Mouse (Mus musculus) midbrain, embryonic 10.5 days (tissue): ENCODE measurements around the gene Tmem60. TPM values are rescaled to one million over a fixed set of nuclear protein-coding genes. Genes with fewer than 3 reads are reported as not detected.

Experiments
- DNase-seq: peaks from one replicate; pipeline ENCODE4 v3.0.0-alpha.2; 2017; ENCODE audit warnings: low spot score
- H3K27ac ChIP-seq: fragments of 300-500 bp; sonication (generic); replicated peaks from 2 replicates; pipeline ENCODE4 v1.5.1; 2016; ENCODE audit warnings: mild to moderate bottlenecking
- H3K27me3 ChIP-seq: fragments of 300-500 bp; sonication (generic); 2 replicates; pipeline ENCODE4 v1.6.1; 2016; ENCODE audit warnings: low read depth, mild to moderate bottlenecking; ENCODE audit not compliant: poor library complexity, severe bottlenecking
- H3K36me3 ChIP-seq: fragments of 300-500 bp; sonication (generic); 2 replicates; pipeline ENCODE4 v1.6.1; 2016; ENCODE audit warnings: mild to moderate bottlenecking, moderate library complexity
- H3K4me1 ChIP-seq: fragments of 300-500 bp; sonication (generic); 2 replicates; pipeline ENCODE4 v1.6.1; 2016
- H3K4me3 ChIP-seq: fragments of 300-500 bp; sonication (generic); 2 replicates; pipeline ENCODE4 v1.5.1; 2016; ENCODE audit warnings: mild to moderate bottlenecking, moderate library complexity
- H3K9me3 ChIP-seq: fragments of 300-500 bp; sonication (generic); replicated peaks from 2 replicates; pipeline ENCODE4 v1.6.1; 2016; ENCODE audit warnings: mild to moderate bottlenecking
- WGBS: fragments of 180-500 bp; shearing (Covaris S2); methylation state at CpG from one replicate; pipeline ENCODE4 v1.1.7; 2016; 5-methylcytosine and 5-hydroxymethylcytosine counted together
- polyA plus RNA-seq: library from polyadenylated mRNA; unstranded; fragments of >200 nt; fragmentation: Nextera tagmentation; extraction: Ambion mirVana; gene quantifications from 2 replicates; pipeline ENCODE4 v1.2.1, GENCODE M21; 2016

Gene Tmem60
- polyA plus RNA-seq, 1 experiment from 2014 or later: 63.6 TPM

DNA sequence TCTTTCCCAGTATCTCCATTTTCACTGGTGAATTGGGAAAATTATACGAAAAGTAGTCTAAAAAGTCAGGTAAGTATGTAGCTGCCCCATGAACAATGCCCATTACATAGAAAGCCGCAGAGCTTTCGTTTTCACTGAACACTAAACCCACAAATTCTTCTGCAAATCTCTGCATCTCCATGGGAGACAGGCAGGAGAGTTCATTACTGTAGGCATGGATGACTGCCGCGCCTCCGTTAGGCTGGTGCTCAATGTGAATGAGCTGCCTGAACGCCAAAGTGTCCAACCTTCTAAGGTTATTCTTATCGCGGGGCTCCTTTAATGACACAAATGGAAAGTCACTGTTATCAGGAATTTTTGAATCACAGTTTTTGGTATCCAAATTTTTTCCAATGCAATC lies 37.6 kb downstream of the Tmem60 start:
- DNase-seq: no peak
- Histone ChIP-seq H3K27me3 (no peaks in the 10 kb centered on the region), H3K27ac (no peak overlapping the region), H3K4me1 (0 out of 2 replicates have a peak, but pooled peaks cover 3% of the 10 kb centered on the region), H3K4me3 (no peak overlapping the region), H3K36me3 (peaks cover 13% of the 10 kb centered on the region), H3K9me3 (no peaks in the 10 kb centered on the region)
- 87% methylated on average over 9 of the region's 9 CpGs for WGBS

DNA sequence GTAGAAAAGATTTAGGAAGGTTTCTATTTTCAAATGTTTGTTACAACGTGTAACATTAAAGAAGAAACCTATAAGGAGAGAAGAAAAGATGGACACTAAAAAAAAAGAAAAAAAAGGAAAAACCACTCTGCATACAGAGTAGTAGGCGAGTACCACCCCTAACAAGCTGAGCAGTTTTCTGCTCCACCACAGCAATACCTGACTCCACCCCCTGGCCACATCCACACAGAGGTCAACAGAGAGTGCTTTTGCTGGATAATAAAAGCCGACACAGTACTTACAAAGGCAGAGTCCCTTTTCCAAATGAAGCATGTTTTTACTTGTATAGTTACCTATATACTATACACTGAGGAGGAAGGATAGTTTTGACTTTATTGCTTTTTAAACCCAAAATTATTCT lies 42.6 kb downstream of the Tmem60 start:
- peaks cover 13% of the 10 kb centered on the region; the same call in 1 of the 2 replicates for H3K36me3 ChIP-seq
- H3K27me3 ChIP-seq: no peaks in the 10 kb centered on the region
- H3K4me3 ChIP-seq: no peak overlapping the region
- WGBS: 87% methylated on average over 3 of the region's 3 CpGs
- DNase-seq: no peak
- H3K9me3 ChIP-seq: no peaks in the 10 kb centered on the region
- H3K27ac ChIP-seq: no peak overlapping the region
- 0 out of 2 replicates have a peak, but pooled peaks cover 1% of the 10 kb centered on the region for H3K4me1 ChIP-seq

DNA sequence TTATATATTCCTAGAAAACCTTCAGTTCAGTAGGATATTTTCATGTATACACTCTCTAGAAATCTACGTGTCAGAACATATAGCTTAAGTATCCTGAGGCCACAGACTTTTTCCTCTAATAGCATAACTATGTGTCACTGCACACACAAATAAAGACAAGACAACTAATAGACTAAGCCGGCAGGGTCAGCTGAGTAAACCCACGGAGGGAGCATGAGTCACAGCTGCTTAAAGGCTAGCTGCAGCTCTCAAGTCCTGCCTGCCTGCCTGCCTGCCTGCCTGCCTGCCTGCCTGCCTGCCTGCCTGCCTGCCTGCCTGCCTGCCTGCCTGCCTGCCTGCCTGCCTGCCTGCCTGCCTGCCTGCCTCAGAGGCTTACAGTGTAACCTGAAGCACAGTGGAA lies 43.5 kb downstream of the Tmem60 start:
- no peaks in the 10 kb centered on the region for H3K9me3 ChIP-seq
- WGBS: 80% methylated on average over 3 of the region's 3 CpGs
- DNase-seq: no peak
- H3K4me1 ChIP-seq: no peaks in the 10 kb centered on the region
- H3K4me3 ChIP-seq: no peak overlapping the region
- H3K27me3 ChIP-seq: no peaks in the 10 kb centered on the region
- H3K36me3 ChIP-seq: peaks cover 13% of the 10 kb centered on the region; the same call in 1 of the 2 replicates
- H3K27ac ChIP-seq: no peak overlapping the region

DNA sequence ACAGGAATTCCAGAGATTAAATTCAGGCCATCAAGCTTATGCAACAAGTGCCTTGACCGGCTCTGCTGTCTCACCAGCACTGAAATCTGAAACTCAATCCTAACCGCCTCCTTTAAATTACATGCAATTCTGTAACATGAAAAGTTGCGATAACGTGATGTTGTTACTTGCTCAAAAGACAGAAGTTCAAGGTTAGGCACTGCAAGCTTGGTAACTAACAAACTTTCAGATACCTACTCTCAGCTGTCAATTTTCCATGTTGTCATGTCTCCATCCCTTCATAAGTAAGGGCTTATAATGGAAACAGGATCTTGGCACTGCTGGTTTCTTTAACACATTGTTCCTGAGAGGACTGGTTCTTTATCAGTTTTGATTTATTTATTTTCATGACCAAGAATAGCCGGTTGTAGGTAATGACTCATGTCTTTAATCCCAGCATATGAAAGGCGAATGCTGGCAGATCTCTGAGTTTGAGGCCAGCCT lies 47.7 kb downstream of the Tmem60 start:
- Histone ChIP-seq H3K27ac (no peak overlapping the region), H3K36me3 (0 out of 2 replicates have a peak, but pooled peaks cover 5% of the 10 kb centered on the region), H3K9me3 (no peaks in the 10 kb centered on the region), H3K4me1 (no peaks in the 10 kb centered on the region), H3K4me3 (no peak overlapping the region), H3K27me3 (no peaks in the 10 kb centered on the region)
- 91% methylated on average over 6 of the region's 6 CpGs for WGBS
- DNase-seq: no peak

DNA sequence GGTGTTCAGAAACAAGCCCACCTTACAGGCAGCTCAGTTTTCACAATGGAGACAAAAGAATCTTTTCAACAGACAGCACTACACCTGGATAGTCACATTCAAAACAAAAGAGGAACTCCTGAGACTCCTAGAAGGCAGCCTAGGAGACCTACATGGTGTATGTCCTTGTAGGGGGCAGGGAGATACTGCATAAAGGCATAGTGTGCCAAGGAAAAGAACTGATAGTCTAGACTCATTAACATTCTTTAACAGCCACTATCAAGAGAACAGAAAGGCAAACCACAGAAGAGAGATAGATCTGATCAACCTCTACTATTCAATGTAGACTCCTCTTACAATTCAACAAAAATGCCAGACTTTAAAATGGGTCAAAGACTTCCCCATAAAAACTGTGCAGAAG lies 48.4 kb downstream of the Tmem60 start:
- H3K4me1 ChIP-seq: no peaks in the 10 kb centered on the region
- no peak for DNase-seq

DNA sequence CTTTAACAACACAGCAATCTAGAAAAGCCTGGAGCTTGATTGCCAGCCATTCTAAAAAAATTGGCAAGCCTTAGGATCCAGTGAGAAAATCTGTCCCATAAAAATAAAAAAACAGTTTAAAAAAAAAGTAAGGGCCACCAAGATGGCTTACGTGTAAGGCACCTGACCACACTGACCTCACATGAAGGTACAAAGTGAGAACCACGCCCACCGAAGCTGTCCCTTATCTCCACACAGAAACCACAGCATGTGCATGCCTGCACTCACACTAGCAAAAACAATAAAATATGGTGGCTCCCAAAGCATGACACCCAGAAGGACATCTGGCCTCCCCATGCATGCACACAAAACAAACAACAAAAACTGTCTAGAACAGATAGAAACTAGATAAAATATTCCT lies 49.3 kb downstream of the Tmem60 start:
- no peak overlapping the region for H3K4me3 ChIP-seq
- no peak overlapping the region for H3K27ac ChIP-seq
- H3K36me3 ChIP-seq: no peaks in the 10 kb centered on the region
- H3K27me3 ChIP-seq: no peaks in the 10 kb centered on the region
- H3K9me3 ChIP-seq: no peaks in the 10 kb centered on the region
- H3K4me1 ChIP-seq: no peaks in the 10 kb centered on the region; the same call in 1 of the 2 replicates
- DNase-seq: no peak
- 86% methylated on average over 3 of the region's 3 CpGs for WGBS

More for the DNA sequence above, 48.4 kb downstream of the Tmem60 start:
- Histone ChIP-seq H3K27me3 (no peaks in the 10 kb centered on the region), H3K9me3 (no peaks in the 10 kb centered on the region), H3K4me3 (no peak overlapping the region), H3K27ac (no peak overlapping the region), H3K36me3 (0 out of 2 replicates have a peak, but pooled peaks cover 5% of the 10 kb centered on the region)

DNA sequence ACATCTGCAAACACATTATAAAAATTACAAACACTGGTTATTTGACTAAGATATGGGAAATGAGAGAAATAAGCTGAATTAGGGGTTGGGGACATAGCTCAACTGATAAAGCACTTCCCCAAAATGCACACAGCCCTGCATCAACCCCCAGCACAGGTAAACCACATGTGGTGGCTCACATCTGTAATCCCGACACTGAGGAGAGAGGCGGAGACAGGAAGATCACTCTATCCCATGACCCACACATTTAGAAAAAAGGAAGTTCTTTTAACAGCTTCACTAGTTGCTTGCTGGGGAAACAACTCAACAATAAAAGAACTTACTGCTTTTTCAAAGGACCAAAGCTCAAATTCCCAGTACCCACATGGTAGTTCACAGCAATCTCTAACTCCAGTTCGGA lies 50.6 kb downstream of the Tmem60 start:
- WGBS: 96% methylated on average over 3 of the region's 3 CpGs
- H3K27me3 ChIP-seq: no peaks in the 10 kb centered on the region
- H3K36me3 ChIP-seq: no peaks in the 10 kb centered on the region
- no peak overlapping the region for H3K4me3 ChIP-seq
- no peaks in the 10 kb centered on the region for H3K9me3 ChIP-seq
- H3K4me1 ChIP-seq: no peaks in the 10 kb centered on the region; the same call in 1 of the 2 replicates
- H3K27ac ChIP-seq: no peak overlapping the region
- no peak for DNase-seq

DNA sequence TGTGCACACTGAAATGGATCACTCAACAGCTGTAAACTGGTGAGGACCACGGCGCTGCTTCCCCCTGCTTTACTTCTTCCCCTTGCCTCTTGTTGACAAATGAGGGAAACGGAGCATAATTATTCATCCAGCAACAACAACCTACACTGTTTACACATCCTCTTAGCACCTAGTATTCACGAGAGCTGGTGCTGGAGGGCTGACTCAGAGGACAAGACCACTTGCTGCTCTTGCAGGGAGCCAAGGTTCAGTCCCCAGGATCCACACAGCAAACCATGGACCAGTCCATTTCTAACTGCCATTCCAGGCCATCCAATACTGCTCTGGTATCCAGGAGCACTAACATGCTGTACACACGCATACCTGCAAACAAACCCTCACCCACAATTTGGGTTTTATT lies 53.9 kb downstream of the Tmem60 start:
- H3K4me3 ChIP-seq: no peak overlapping the region
- peaks cover 6% of the 10 kb centered on the region; the same call in 1 of the 2 replicates for H3K36me3 ChIP-seq
- no peak for DNase-seq
- WGBS: 86% methylated on average over 5 of the region's 5 CpGs
- H3K27me3 ChIP-seq: no peaks in the 10 kb centered on the region
- H3K27ac ChIP-seq: no peak overlapping the region
- peaks cover 8% of the 10 kb centered on the region; the same call in 1 of the 2 replicates for H3K4me1 ChIP-seq
- H3K9me3 ChIP-seq: no peaks in the 10 kb centered on the region

Other genes starting within 250 kb of the Tmem60 start
- gene Phtf2, start 67 bp upstream of the Tmem60 start, polyA plus RNA-seq: 18.1 and 19.3 TPM in 2 replicates
- gene Rsbn1l, start 74.2 kb downstream of the Tmem60 start, polyA plus RNA-seq: 4.8 and 5.3 TPM in 2 replicates
- 22.6 and 25.1 TPM in 2 replicates for gene Ptpn12, start 173.7 kb downstream of the Tmem60 start, polyA plus RNA-seq